In the genomic region with DNA sequence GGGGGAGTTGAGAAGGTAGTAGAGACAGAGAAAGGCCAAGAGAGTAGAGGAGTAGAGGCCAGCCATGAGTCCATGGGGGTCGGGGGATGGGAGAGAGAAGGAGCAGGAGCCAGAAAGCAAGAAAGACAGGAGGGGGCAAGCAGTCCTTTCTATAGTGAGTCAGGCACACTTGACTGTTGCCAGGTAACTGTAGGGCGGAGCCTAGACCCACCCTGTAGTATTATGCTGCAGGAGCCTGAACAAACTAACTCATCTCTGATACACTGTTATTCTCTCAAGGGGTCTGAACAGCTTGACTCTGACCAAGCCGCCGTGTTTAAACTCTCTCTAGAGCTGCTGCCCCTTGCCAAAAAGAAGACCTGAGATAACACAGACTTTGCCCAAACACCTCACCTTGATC, we compare ENCODE assay signal across 27 mouse cellular contexts.
DNase-seq lines count a peak whose midpoint lies in the region; ATAC-seq and TF ChIP-seq lines count a peak whose summit lies in the region.
"Had no signal": no experiment of that assay in that cellular context is flagged by ENCODE, and none has a peak within 500 bp of the region (broad histone marks: within the 10 kb centered on the region; RNA-seq: fewer than 3 reads in every experiment).

No protein-coding gene starts in this region.

- no peak overlapping the region for H3K4me2 ChIP-seq in lung, embryonic 16.5 days (ENCODE audit: low read depth, low read length)
- H3K4me2 ChIP-seq in stomach, embryonic 15.5 days = no peak overlapping the region
- H3K4me2 ChIP-seq: embryonic facial prominence, embryonic 13.5 days; forebrain, embryonic 12.5 days; hindbrain, embryonic 15.5 days; liver, embryonic 13.5 days; neural tube, embryonic 15.5 days had no signal

- H3K27ac ChIP-seq in gastrocnemius, adult 2 months = peak overlapping the region; percentile 31
- H3K27ac ChIP-seq in lung, embryonic 16.5 days (ENCODE audit: low read length) = no peak overlapping the region
- H3K27ac ChIP-seq in stomach, embryonic 15.5 days = no peak overlapping the region
- H3K27ac ChIP-seq: embryonic facial prominence, embryonic 13.5 days; forebrain, embryonic 12.5 days; heart, embryonic 10.5 days; hindbrain, embryonic 15.5 days; kidney, postnatal 0 days; left cerebral cortex, adult 2 months; liver, embryonic 13.5 days; macrophage; neural tube, embryonic 15.5 days had no signal

- H3K27me3 ChIP-seq in lung, embryonic 16.5 days (ENCODE audit: control insufficient read depth, insufficient read depth, low read depth, low read length) = no peaks in the 10 kb centered on the region
- no peaks in the 10 kb centered on the region for H3K27me3 ChIP-seq in stomach, embryonic 15.5 days (replicated peaks)
- H3K27me3 ChIP-seq: embryonic facial prominence, embryonic 13.5 days; forebrain, embryonic 12.5 days; hindbrain, embryonic 15.5 days; liver, embryonic 13.5 days; neural tube, embryonic 15.5 days had no signal

- no peaks in the 10 kb centered on the region for H3K9me3 ChIP-seq in lung, embryonic 16.5 days (ENCODE audit: control insufficient read depth, low read length)
- no peaks in the 10 kb centered on the region for H3K9me3 ChIP-seq in stomach, embryonic 15.5 days
- H3K9me3 ChIP-seq: forebrain, embryonic 12.5 days; heart, embryonic 10.5 days; liver, embryonic 13.5 days; neural tube, embryonic 15.5 days had no signal

- no peaks in the 10 kb centered on the region; the same call in 1 of the 2 replicates for H3K4me1 ChIP-seq in lung, embryonic 16.5 days (replicated peaks; ENCODE audit: control insufficient read depth, insufficient read depth, low read length)
- H3K4me1 ChIP-seq in stomach, embryonic 15.5 days = no peaks in the 10 kb centered on the region
- H3K4me1 ChIP-seq: heart, embryonic 10.5 days; neural tube, embryonic 15.5 days had no signal

- H3K9ac ChIP-seq in lung, embryonic 16.5 days (ENCODE audit: low read length) = no peak overlapping the region
- no peak overlapping the region for H3K9ac ChIP-seq in stomach, embryonic 15.5 days
- H3K9ac ChIP-seq: embryonic facial prominence, embryonic 13.5 days; forebrain, embryonic 12.5 days; hindbrain, embryonic 15.5 days; liver, embryonic 13.5 days; neural tube, embryonic 15.5 days had no signal

- no peaks in the 10 kb centered on the region for H3K36me3 ChIP-seq in lung, embryonic 16.5 days (ENCODE audit: control insufficient read depth, insufficient read depth, low read length)
- H3K36me3 ChIP-seq in stomach, embryonic 15.5 days = no peaks in the 10 kb centered on the region
- H3K36me3 ChIP-seq: embryonic facial prominence, embryonic 13.5 days; forebrain, embryonic 12.5 days; heart, embryonic 10.5 days; hindbrain, embryonic 15.5 days; liver, embryonic 13.5 days; neural tube, embryonic 15.5 days had no signal

- ATAC-seq in lung, embryonic 16.5 days (ENCODE audit: low read depth) = peak; percentile 77
- peak; percentile 44; the same call in 1 of the 2 replicates for ATAC-seq in stomach, embryonic 15.5 days (ENCODE audit: insufficient read depth, low FRiP score, low read depth)

- WGBS in lung, embryonic 16.5 days = 64% methylated on average over 4 of the region's 4 CpGs
- WGBS in stomach, embryonic 15.5 days = 70% methylated on average over 4 of the region's 4 CpGs

- intact Hi-C loops in gastrocnemius, adult 2 months (cut with DNase I) = no loop called here

- no peak for DNase-seq in gastrocnemius, adult 2 months
- DNase-seq in gastrocnemius, postnatal 10 days = no peak
- DNase-seq in lung, postnatal 25 days (ENCODE audit: low spot score) = no peak
- DNase-seq in ES-CJ7 (ENCODE audit: low read depth, low spot score) = peak; percentile 55
- DNase-seq in adrenal gland, adult (ENCODE audit: inconsistent age in 2 of 2, low spot score in 1 of 2) = no peak
- DNase-seq: adrenal gland, postnatal 14 days; cerebellum, adult 2 months; cerebellum, postnatal 25 days; embryo, embryonic 11 days; kidney, adult 11 months; layer of hippocampus, adult 9-11 months; liver, embryonic 13.5 days; right cerebral cortex, adult 18-20 months; right cerebral cortex, postnatal 4 days; thymus, adult 18-20 months; thymus, postnatal 36 days had no signal

- no peak overlapping the region for H3K4me3 ChIP-seq in gastrocnemius, adult 2 months
- H3K4me3 ChIP-seq in lung, embryonic 16.5 days (ENCODE audit: low read length) = no peak overlapping the region
- no peak overlapping the region for H3K4me3 ChIP-seq in stomach, embryonic 15.5 days (replicated peaks)
- H3K4me3 ChIP-seq: embryonic facial prominence, embryonic 13.5 days; erythroblast, embryonic 14.5 days; forebrain, embryonic 12.5 days; heart, embryonic 10.5 days; hindbrain, embryonic 15.5 days; left cerebral cortex, adult 2 months; liver, embryonic 13.5 days; neural tube, embryonic 15.5 days had no signal

- no peak for TF ChIP-seq CTCF in gastrocnemius, adult 2 months (IDR thresholded peaks at IDR 0.05)
